Comparison of ENCODE assay signal across 19 mouse cellular contexts in genomic region chr4:109760501-109760900, GRCm38 (mm10).
DNase-seq lines count a peak whose midpoint lies in the region; ATAC-seq lines count a peak whose summit lies in the region.
"Had no signal": no experiment of that assay in that cellular context is flagged by ENCODE, and none has a peak within 500 bp of the region (broad histone marks: within the 10 kb centered on the region; RNA-seq: fewer than 3 reads in every experiment).

No protein-coding gene starts in this region.

- ATAC-seq in forebrain, embryonic 14.5 days, result no peak
- ATAC-seq in forebrain, embryonic 11.5 days (replicated peaks; ENCODE audit: low FRiP score), result no peak
- ATAC-seq in common myeloid progenitor, adult 5-6 weeks (replicated peaks; ENCODE audit: low read depth, poor library complexity, severe bottlenecking), result peak; percentile 83
- ATAC-seq in megakaryocyte progenitor cell, adult 5-6 weeks (replicated peaks; ENCODE audit: poor library complexity), result peak; percentile 76
- no peak for ATAC-seq in frontal cortex, adult (ENCODE audit: low TSS enrichment)
- ATAC-seq: liver, embryonic 12.5 days had no signal

- H3K27me3 ChIP-seq in forebrain, embryonic 14.5 days (replicated peaks; ENCODE audit: control insufficient read depth, insufficient read depth, low read length), result peaks cover 3% of the 10 kb centered on the region; the same call in 1 of the 2 replicates
- H3K27me3 ChIP-seq in forebrain, embryonic 11.5 days (ENCODE audit: control insufficient read depth, insufficient read depth, low read length), result peaks cover 2% of the 10 kb centered on the region; the same call in 1 of the 2 replicates
- H3K27me3 ChIP-seq: embryonic facial prominence, embryonic 12.5 days; heart, embryonic 15.5 days; liver, embryonic 12.5 days had no signal

- peak overlapping the region; percentile 25; the same call in 1 of the 2 replicates for H3K4me2 ChIP-seq in forebrain, embryonic 14.5 days (ENCODE audit: low read length)
- H3K4me2 ChIP-seq in forebrain, embryonic 11.5 days (ENCODE audit: low read depth, low read length, severe bottlenecking), result no peak overlapping the region
- H3K4me2 ChIP-seq: embryonic facial prominence, embryonic 12.5 days; heart, embryonic 15.5 days; liver, embryonic 12.5 days; lung, embryonic 14.5 days had no signal

- no peak overlapping the region for H3K27ac ChIP-seq in forebrain, embryonic 14.5 days (ENCODE audit: low read depth, low read length)
- no peak overlapping the region for H3K27ac ChIP-seq in forebrain, embryonic 11.5 days (ENCODE audit: low read depth, low read length)
- H3K27ac ChIP-seq: embryonic facial prominence, embryonic 12.5 days; heart, embryonic 15.5 days; hindbrain, embryonic 10.5 days; left cerebral cortex, adult 2 months; liver, embryonic 12.5 days had no signal

- no peak overlapping the region for H3K4me3 ChIP-seq in forebrain, embryonic 14.5 days (ENCODE audit: low read depth, low read length)
- no peak overlapping the region for H3K4me3 ChIP-seq in forebrain, embryonic 11.5 days (ENCODE audit: low read depth, low read length)
- H3K4me3 ChIP-seq: embryonic facial prominence, embryonic 12.5 days; heart, embryonic 15.5 days; hindbrain, embryonic 10.5 days; left cerebral cortex, adult 2 months; liver, embryonic 12.5 days had no signal

- intact Hi-C loops in gastrocnemius, postnatal 14 days (cut with DNase I; ENCODE audit: low total_unique reads), result loop anchor here (5.0 kb wide), 1 partner anchor 262 kb away; no protein-coding TSS in a partner anchor

- H3K4me1 ChIP-seq in forebrain, embryonic 14.5 days (ENCODE audit: control insufficient read depth, insufficient read depth, low read length), result peaks cover 2% of the 10 kb centered on the region
- no peaks in the 10 kb centered on the region for H3K4me1 ChIP-seq in forebrain, embryonic 11.5 days (replicated peaks; ENCODE audit: control insufficient read depth, insufficient read depth, low read length)
- H3K4me1 ChIP-seq: embryonic facial prominence, embryonic 12.5 days; heart, embryonic 15.5 days; liver, embryonic 12.5 days had no signal

- no peak overlapping the region for H3K9ac ChIP-seq in forebrain, embryonic 14.5 days (ENCODE audit: low read length)
- no peak overlapping the region for H3K9ac ChIP-seq in forebrain, embryonic 11.5 days (ENCODE audit: low read length)
- H3K9ac ChIP-seq: embryonic facial prominence, embryonic 12.5 days; heart, embryonic 15.5 days; liver, embryonic 12.5 days; lung, embryonic 14.5 days had no signal

- DNase-seq in forebrain, embryonic 14.5 days (ENCODE audit: low spot score), result peak; percentile 45
- no peak for DNase-seq in forebrain, embryonic 11.5 days (ENCODE audit: low spot score)
- peak; percentile 5 to 15 for DNase-seq in B cell, adult 2 months
- no peak for DNase-seq in gastrocnemius, postnatal 14 days
- no peak for DNase-seq in lung, postnatal 4 days
- DNase-seq: adrenal gland, adult 8-10 months; cerebellum, adult 11 months; heart, adult 18-20 months; lung, embryonic 14.5 days; retina, postnatal 1 day; thymus, adult 18-20 months had no signal

- no peaks in the 10 kb centered on the region for H3K36me3 ChIP-seq in forebrain, embryonic 14.5 days (ENCODE audit: control insufficient read depth, insufficient read depth, low read length)
- H3K36me3 ChIP-seq in forebrain, embryonic 11.5 days (ENCODE audit: control insufficient read depth, insufficient read depth, low read length), result no peaks in the 10 kb centered on the region
- H3K36me3 ChIP-seq: embryonic facial prominence, embryonic 12.5 days; heart, embryonic 15.5 days; hindbrain, embryonic 10.5 days had no signal

- H3K9me3 ChIP-seq in forebrain, embryonic 14.5 days (replicated peaks; ENCODE audit: control insufficient read depth, low read length), result no peaks in the 10 kb centered on the region
- no peaks in the 10 kb centered on the region for H3K9me3 ChIP-seq in forebrain, embryonic 11.5 days (ENCODE audit: control insufficient read depth, low read length)
- H3K9me3 ChIP-seq: embryonic facial prominence, embryonic 12.5 days; heart, embryonic 15.5 days; hindbrain, embryonic 10.5 days; liver, embryonic 12.5 days had no signal

- 46% methylated on average over 3 of the region's 3 CpGs for WGBS in forebrain, embryonic 14.5 days
- 50% methylated on average over 3 of the region's 3 CpGs for WGBS in forebrain, embryonic 11.5 days

Comparison
In these comparisons a context has a peak if more than half of its experiments do, and no peak if none do; other contexts are left out.
1. DNase-seq: peak in forebrain, embryonic 14.5 days (single experiment) and B cell, adult 2 months (2 of 2); none in forebrain, embryonic 11.5 days (single experiment), gastrocnemius, postnatal 14 days (single experiment) and lung, postnatal 4 days (0 of 2).
2. ATAC-seq: peak in common myeloid progenitor, adult 5-6 weeks (single experiment) and megakaryocyte progenitor cell, adult 5-6 weeks (single experiment); none in forebrain, embryonic 14.5 days (single experiment), forebrain, embryonic 11.5 days (single experiment) and frontal cortex, adult (single experiment).